Mouse (Mus musculus): ENCODE measurements around the gene Swsap1. TPM values are rescaled to one million over a fixed set of nuclear protein-coding genes. Genes with fewer than 3 reads are reported as not detected.

Gene Swsap1
- polyA plus RNA-seq, 1 experiment from 2014 or later: 9.8 TPM

GRCm38 (mm10) chr9:21923036-21923435 lies 32.5 kb upstream of the Swsap1 start:
- no peak overlapping the region for H3K9ac ChIP-seq (ENCODE audit: low read depth, low read length)
- H3K4me1 ChIP-seq (replicated peaks; ENCODE audit: control insufficient read depth, insufficient read depth, low read length): peaks cover 14% of the 10 kb centered on the region
- no peaks in the 10 kb centered on the region for H3K27me3 ChIP-seq (replicated peaks; ENCODE audit: control insufficient read depth, insufficient read depth, low read length)
- no peaks in the 10 kb centered on the region for H3K9me3 ChIP-seq (ENCODE audit: control insufficient read depth, low read length)
- WGBS: 84% methylated on average over 4 of the region's 4 CpGs
- ATAC-seq (replicated peaks; ENCODE audit: low FRiP score) (no peak), DNase-seq (ENCODE audit: low spot score) (no peak)
- no peak overlapping the region for H3K4me3 ChIP-seq (ENCODE audit: low read depth, low read length)
- H3K36me3 ChIP-seq (ENCODE audit: control insufficient read depth, insufficient read depth, low read length): no peaks in the 10 kb centered on the region
- H3K4me2 ChIP-seq: no peak overlapping the region
- H3K27ac ChIP-seq (ENCODE audit: low read depth, low read length): no peak overlapping the region

GRCm38 (mm10) chr9:21923490-21924098 lies 32.0 kb upstream of the Swsap1 start:
- Histone ChIP-seq H3K4me1 (replicated peaks; ENCODE audit: control insufficient read depth, insufficient read depth, low read length) (peaks cover 14% of the 10 kb centered on the region), H3K4me2 (no peak overlapping the region; the same call in 1 of the 2 replicates), H3K9ac (ENCODE audit: low read depth, low read length) (no peak overlapping the region), H3K36me3 (ENCODE audit: control insufficient read depth, insufficient read depth, low read length) (no peaks in the 10 kb centered on the region), H3K27me3 (replicated peaks; ENCODE audit: control insufficient read depth, insufficient read depth, low read length) (no peaks in the 10 kb centered on the region), H3K9me3 (ENCODE audit: control insufficient read depth, low read length) (no peaks in the 10 kb centered on the region), H3K27ac (ENCODE audit: low read depth, low read length) (no peak overlapping the region), H3K4me3 (ENCODE audit: low read depth, low read length) (no peak overlapping the region)
- DNase-seq (ENCODE audit: low spot score) (no peak), ATAC-seq (replicated peaks; ENCODE audit: low FRiP score) (no peak)
- 56% methylated on average over 3 of the region's 3 CpGs for WGBS

- Histone ChIP-seq H3K4me1 (replicated peaks; ENCODE audit: control insufficient read depth, insufficient read depth, low read length) (peaks cover 14% of the 10 kb centered on the region), H3K27ac (ENCODE audit: low read depth, low read length) (no peak overlapping the region), H3K9me3 (ENCODE audit: control insufficient read depth, low read length) (no peaks in the 10 kb centered on the region), H3K36me3 (ENCODE audit: control insufficient read depth, insufficient read depth, low read length) (no peaks in the 10 kb centered on the region), H3K4me2 (no peak overlapping the region; the same call in 1 of the 2 replicates), H3K4me3 (ENCODE audit: low read depth, low read length) (no peak overlapping the region), H3K27me3 (replicated peaks; ENCODE audit: control insufficient read depth, insufficient read depth, low read length) (no peaks in the 10 kb centered on the region), H3K9ac (ENCODE audit: low read depth, low read length) (no peak overlapping the region)
- ATAC-seq (replicated peaks; ENCODE audit: low FRiP score) (peak; percentile 54), DNase-seq (ENCODE audit: low spot score) (no peak)
- 53% methylated on average over 6 of the region's 6 CpGs for WGBS
Measured at GRCm38 (mm10) chr9:21924099-21924493, 31.5 kb upstream of the Swsap1 start.

- Histone ChIP-seq H3K27me3 (replicated peaks; ENCODE audit: control insufficient read depth, insufficient read depth, low read length) (no peaks in the 10 kb centered on the region), H3K36me3 (ENCODE audit: control insufficient read depth, insufficient read depth, low read length) (no peaks in the 10 kb centered on the region), H3K9ac (ENCODE audit: low read depth, low read length) (no peak overlapping the region), H3K4me2 (no peak overlapping the region), H3K4me1 (replicated peaks; ENCODE audit: control insufficient read depth, insufficient read depth, low read length) (peaks cover 14% of the 10 kb centered on the region), H3K27ac (ENCODE audit: low read depth, low read length) (no peak overlapping the region), H3K4me3 (ENCODE audit: low read depth, low read length) (no peak overlapping the region), H3K9me3 (ENCODE audit: control insufficient read depth, low read length) (no peaks in the 10 kb centered on the region)
- ATAC-seq (replicated peaks; ENCODE audit: low FRiP score) (no peak), DNase-seq (ENCODE audit: low spot score) (no peak)
- 90% methylated on average over 3 of the region's 3 CpGs for WGBS
Measured at GRCm38 (mm10) chr9:21925034-21925433, 30.5 kb upstream of the Swsap1 start.

- ATAC-seq (replicated peaks; ENCODE audit: low FRiP score) (no peak), DNase-seq (ENCODE audit: low spot score) (no peak)
- H3K36me3 ChIP-seq (ENCODE audit: control insufficient read depth, insufficient read depth, low read length): no peaks in the 10 kb centered on the region
- peaks cover 14% of the 10 kb centered on the region for H3K4me1 ChIP-seq (replicated peaks; ENCODE audit: control insufficient read depth, insufficient read depth, low read length)
- no peak overlapping the region for H3K9ac ChIP-seq (ENCODE audit: low read depth, low read length)
- no peaks in the 10 kb centered on the region for H3K9me3 ChIP-seq (ENCODE audit: control insufficient read depth, low read length)
- no peak overlapping the region for H3K27ac ChIP-seq (ENCODE audit: low read depth, low read length)
- H3K4me2 ChIP-seq: no peak overlapping the region
- H3K4me3 ChIP-seq (ENCODE audit: low read depth, low read length): no peak overlapping the region
- 89% methylated on average over 1 of the region's 1 CpGs for WGBS
- H3K27me3 ChIP-seq (replicated peaks; ENCODE audit: control insufficient read depth, insufficient read depth, low read length): no peaks in the 10 kb centered on the region
Measured at GRCm38 (mm10) chr9:21925506-21925905, 30.0 kb upstream of the Swsap1 start.

GRCm38 (mm10) chr9:21926155-21926554 lies 29.4 kb upstream of the Swsap1 start:
- WGBS: 66% methylated on average over 6 of the region's 6 CpGs
- H3K9me3 ChIP-seq (ENCODE audit: control insufficient read depth, low read length): no peaks in the 10 kb centered on the region
- H3K27me3 ChIP-seq (replicated peaks; ENCODE audit: control insufficient read depth, insufficient read depth, low read length): no peaks in the 10 kb centered on the region
- H3K27ac ChIP-seq (ENCODE audit: low read depth, low read length): no peak overlapping the region
- ATAC-seq (replicated peaks; ENCODE audit: low FRiP score) (no peak), DNase-seq (ENCODE audit: low spot score) (no peak)
- no peaks in the 10 kb centered on the region for H3K36me3 ChIP-seq (ENCODE audit: control insufficient read depth, insufficient read depth, low read length)
- peaks cover 14% of the 10 kb centered on the region for H3K4me1 ChIP-seq (replicated peaks; ENCODE audit: control insufficient read depth, insufficient read depth, low read length)
- H3K9ac ChIP-seq (ENCODE audit: low read depth, low read length): no peak overlapping the region
- H3K4me2 ChIP-seq: peak overlapping the region; percentile 68
- peak overlapping the region; percentile 56; the same call in 1 of the 2 replicates for H3K4me3 ChIP-seq (ENCODE audit: low read depth, low read length)

- peak overlapping the region; percentile 56 for H3K4me3 ChIP-seq (ENCODE audit: low read depth, low read length)
- H3K4me1 ChIP-seq (replicated peaks; ENCODE audit: control insufficient read depth, insufficient read depth, low read length): peaks cover 18% of the 10 kb centered on the region
- ATAC-seq (replicated peaks; ENCODE audit: low FRiP score) (no peak), DNase-seq (ENCODE audit: low spot score) (no peak)
- H3K4me2 ChIP-seq: peak overlapping the region; percentile 68
- no peaks in the 10 kb centered on the region for H3K27me3 ChIP-seq (replicated peaks; ENCODE audit: control insufficient read depth, insufficient read depth, low read length)
- WGBS: 3% methylated on average over 6 of the region's 6 CpGs
- H3K9ac ChIP-seq (ENCODE audit: low read depth, low read length): peak overlapping the region; percentile 63
- no peak overlapping the region for H3K27ac ChIP-seq (ENCODE audit: low read depth, low read length)
- H3K9me3 ChIP-seq (ENCODE audit: control insufficient read depth, low read length): no peaks in the 10 kb centered on the region
- no peaks in the 10 kb centered on the region for H3K36me3 ChIP-seq (ENCODE audit: control insufficient read depth, insufficient read depth, low read length)
Measured at GRCm38 (mm10) chr9:21926784-21927183, 28.8 kb upstream of the Swsap1 start.

GRCm38 (mm10) chr9:21927208-21927753 lies 28.3 kb upstream of the Swsap1 start, which contains the start of the genes Ccdc159 and Tmem205:
TSS of gene Ccdc159 (plus strand) at chr9:21927471.
TSS of gene Tmem205 (minus strand) at chr9:21927556.
- ATAC-seq (replicated peaks; ENCODE audit: low FRiP score) (peak; percentile 83), DNase-seq (ENCODE audit: low spot score) (peak; percentile 83)
- H3K4me1 ChIP-seq (replicated peaks; ENCODE audit: control insufficient read depth, insufficient read depth, low read length): peaks cover 22% of the 10 kb centered on the region
- no peaks in the 10 kb centered on the region for H3K36me3 ChIP-seq (ENCODE audit: control insufficient read depth, insufficient read depth, low read length)
- peak within 1 kb of the TSS; percentile 68 for H3K4me2 ChIP-seq
- no peak within 1 kb of the TSS for H3K27ac ChIP-seq (ENCODE audit: low read depth, low read length)
- peak within 1 kb of the TSS; percentile 63 for H3K9ac ChIP-seq (ENCODE audit: low read depth, low read length)
- under 1% methylated on average over 28 of the region's 28 CpGs for WGBS
- H3K9me3 ChIP-seq (ENCODE audit: control insufficient read depth, low read length): no peaks in the 10 kb centered on the region
- H3K4me3 ChIP-seq (ENCODE audit: low read depth, low read length): peak within 1 kb of the TSS; percentile 56
- H3K27me3 ChIP-seq (replicated peaks; ENCODE audit: control insufficient read depth, insufficient read depth, low read length): no peaks in the 10 kb centered on the region

GRCm38 (mm10) chr9:21929208-21929607 lies 26.3 kb upstream of the Swsap1 start:
- DNase-seq (ENCODE audit: low spot score) (no peak), ATAC-seq (replicated peaks; ENCODE audit: low FRiP score) (no peak)
- Histone ChIP-seq H3K9ac (ENCODE audit: low read depth, low read length) (no peak overlapping the region), H3K4me2 (no peak overlapping the region), H3K4me3 (ENCODE audit: low read depth, low read length) (no peak overlapping the region), H3K9me3 (ENCODE audit: control insufficient read depth, low read length) (no peaks in the 10 kb centered on the region), H3K27ac (ENCODE audit: low read depth, low read length) (no peak overlapping the region), H3K4me1 (replicated peaks; ENCODE audit: control insufficient read depth, insufficient read depth, low read length) (peaks cover 30% of the 10 kb centered on the region), H3K36me3 (ENCODE audit: control insufficient read depth, insufficient read depth, low read length) (no peaks in the 10 kb centered on the region), H3K27me3 (replicated peaks; ENCODE audit: control insufficient read depth, insufficient read depth, low read length) (no peaks in the 10 kb centered on the region)
- 74% methylated on average over 3 of the region's 3 CpGs for WGBS

All from liver, embryonic 11.5 days (tissue).